Mouse (Mus musculus) thymus, postnatal 25 days (tissue): ENCODE measurements around the gene Olfr1019.

ENCODE experiments used
- DNase-seq: peaks from one replicate; pipeline ENCODE4 v3.0.0; 2022

Gene Olfr1019

GRCm38 (mm10) chr2:85845383-85845782, at the start of gene Olfr1019:
Gene Olfr1019, minus strand, starts transcription at chr2:85845483.
- no peak for DNase-seq

- no peak for DNase-seq
These were observed 40.1 kb upstream of the Olfr1019 start, which contains the start of gene Olfr1023 for GRCm38 (mm10) chr2:85885340-85885739. Gene Olfr1023, plus strand, starts transcription at chr2:85885640.

- DNase-seq, result no peak
These were observed 23.0 kb upstream of the Olfr1019 start, which contains the start of gene Olfr1022 for GRCm38 (mm10) chr2:85868294-85868693. Gene Olfr1022, plus strand, starts transcription at chr2:85868594.

GRCm38 (mm10) chr2:85846730-85847129, 1.4 kb upstream of the Olfr1019 start, which contains the start of gene Olfr1020:
Gene Olfr1020, plus strand, starts transcription at chr2:85847030.
- DNase-seq, result no peak

- no peak for DNase-seq
These were observed 27.1 kb downstream of the Olfr1019 start, which contains the start of gene Olfr1018 for GRCm38 (mm10) chr2:85818179-85818578. Gene Olfr1018, plus strand, starts transcription at chr2:85818479.

GRCm38 (mm10) chr2:85804501-85804900, 40.8 kb downstream of the Olfr1019 start:
- no peak for DNase-seq

GRCm38 (mm10) chr2:85802444-85802843, 42.8 kb downstream of the Olfr1019 start, which contains the start of gene Olfr1016:
Gene Olfr1016, minus strand, starts transcription at chr2:85802544.
- DNase-seq, result no peak

GRCm38 (mm10) chr2:85792331-85792730, 53.0 kb downstream of the Olfr1019 start:
- no peak for DNase-seq
